Mouse (Mus musculus): ENCODE data around the gene Ednra.

- no peak for TF ChIP-seq EP300 (IDR thresholded peaks at IDR 0.05; ENCODE audit: insufficient read depth, low read depth, low read length)
- TF ChIP-seq POLR2A (IDR thresholded peaks at IDR 0.05; ENCODE audit: insufficient read depth, low read length) = no peak
Observed at GRCm38 (mm10) chr8:77723018-77723417, 1.2 kb downstream of the Ednra start.
